Mouse (Mus musculus): ENCODE results near the gene Eef2k. TPM values are rescaled to one million over a fixed set of nuclear protein-coding genes. Genes with fewer than 3 reads are reported as not detected.

Gene Eef2k
- polyA plus RNA-seq, 1 experiment from 2014 or later = 32.2 TPM

DNA sequence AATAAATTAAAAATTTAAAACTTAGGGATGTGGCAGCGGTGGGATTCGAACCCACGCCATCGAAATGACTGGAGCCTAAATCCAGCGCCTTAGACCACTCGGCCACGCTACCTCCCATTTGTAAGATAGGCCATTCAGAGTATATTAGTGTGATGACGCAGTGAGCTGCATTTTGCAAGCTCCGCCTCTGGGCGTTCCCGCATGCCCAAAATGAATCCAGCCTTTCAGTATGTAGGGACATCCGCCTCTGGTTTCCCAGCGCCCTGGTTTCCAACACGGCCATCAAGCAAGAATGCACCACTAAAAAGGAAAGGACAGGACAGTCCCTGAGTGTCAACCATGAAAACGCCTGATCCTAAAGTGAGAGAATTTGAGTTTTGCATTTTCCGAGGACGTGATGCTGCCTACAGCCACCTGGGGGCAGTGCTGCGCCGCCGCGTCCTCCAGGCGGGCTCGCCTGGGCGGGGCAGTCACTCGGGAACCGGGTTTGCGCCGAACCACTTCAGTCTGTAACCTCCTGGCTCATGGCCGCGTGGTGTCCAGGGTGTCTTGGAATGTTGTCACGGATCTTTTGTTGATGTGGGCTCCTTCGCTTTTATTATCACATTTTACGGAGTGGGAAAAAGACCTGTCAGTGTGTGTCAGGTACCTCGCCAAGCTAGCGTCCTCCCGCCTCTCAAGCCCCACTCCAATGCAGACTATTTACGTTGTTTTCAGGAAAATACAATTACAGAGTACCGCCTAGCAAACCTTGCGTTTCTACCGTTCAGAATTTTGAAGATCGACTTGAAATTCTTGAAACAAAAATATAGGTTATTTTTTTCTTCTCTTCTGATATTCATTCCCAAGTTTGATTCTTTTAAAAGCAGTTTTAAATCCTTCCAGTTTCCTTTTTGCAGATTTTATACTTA, 6.9 kb upstream of the Eef2k start:
- Histone ChIP-seq H3K36me3 (ENCODE audit: inconsistent target) (no peaks in the 10 kb centered on the region), H3K79me2 (ENCODE audit: inconsistent target) (no peaks in the 10 kb centered on the region), H3K27ac (peak overlapping the region; percentile 72), H3K4me3 (ENCODE audit: inconsistent target) (peak overlapping the region; percentile 57)
- WGBS (ENCODE audit: missing documents) = 2% methylated on average over 41 of the region's 41 CpGs

DNA sequence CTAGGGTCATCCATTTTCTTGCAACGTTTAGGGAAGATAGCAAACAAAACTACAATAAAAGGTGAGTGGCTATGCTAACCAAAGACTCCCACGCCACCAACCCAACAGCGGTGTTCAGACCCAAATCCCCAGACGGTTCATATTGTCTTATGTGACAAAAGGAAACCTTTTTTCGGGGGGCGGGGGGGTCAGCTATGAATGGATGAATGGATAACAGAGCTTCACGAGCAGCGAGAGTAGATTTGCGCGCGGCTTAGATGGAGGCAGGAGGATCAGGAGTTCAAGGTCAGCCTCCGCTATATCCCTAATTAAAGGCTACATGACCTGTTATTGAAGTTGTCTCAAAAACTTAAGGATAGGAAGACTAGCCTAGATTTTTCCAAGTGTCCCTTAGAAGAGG, 6.3 kb upstream of the Eef2k start:
- 19% methylated on average over 12 of the region's 12 CpGs for WGBS (ENCODE audit: missing documents)
- Histone ChIP-seq H3K27ac (no peak overlapping the region), H3K79me2 (ENCODE audit: inconsistent target) (no peaks in the 10 kb centered on the region), H3K36me3 (ENCODE audit: inconsistent target) (no peaks in the 10 kb centered on the region), H3K4me3 (ENCODE audit: inconsistent target) (peak overlapping the region; percentile 57)

DNA sequence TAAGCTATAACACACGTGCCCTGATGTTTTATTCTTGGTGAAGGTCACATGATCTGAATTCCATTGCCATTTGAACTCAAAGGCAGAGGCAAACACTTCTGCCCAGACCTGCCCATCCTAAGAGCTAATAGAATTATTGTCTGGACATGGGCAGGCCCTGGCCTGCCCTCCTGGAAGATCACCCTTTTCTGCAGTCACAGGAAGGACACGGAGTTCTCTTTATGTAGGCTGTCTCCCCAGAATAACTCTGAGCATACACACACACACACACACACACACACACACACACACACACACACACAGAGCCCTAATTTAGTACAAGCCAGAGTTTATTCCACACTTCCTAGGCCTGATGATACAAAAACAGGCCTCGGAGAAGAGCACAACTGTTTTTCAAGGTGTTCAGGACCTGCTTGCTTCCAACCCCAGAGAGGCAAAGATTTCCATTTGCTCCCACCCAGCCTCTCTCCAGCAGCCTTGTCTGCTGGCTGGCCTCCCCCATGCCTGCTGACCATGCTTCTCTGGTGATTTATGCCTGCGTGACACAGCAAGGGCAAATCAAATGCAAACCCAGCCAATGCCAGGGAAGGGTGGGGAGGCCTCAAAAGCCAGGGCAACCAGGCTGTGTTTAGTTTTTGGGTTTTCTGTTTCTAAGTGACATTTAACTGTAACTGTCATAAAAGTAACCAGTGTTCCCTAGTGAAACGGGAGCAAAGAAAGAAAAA, 4.0 kb upstream of the Eef2k start:
- 71% methylated on average over 5 of the region's 5 CpGs for WGBS (ENCODE audit: missing documents)
- Histone ChIP-seq H3K4me3 (ENCODE audit: inconsistent target) (no peak overlapping the region), H3K36me3 (ENCODE audit: inconsistent target) (no peaks in the 10 kb centered on the region), H3K27ac (no peak overlapping the region), H3K79me2 (ENCODE audit: inconsistent target) (no peaks in the 10 kb centered on the region; the same call in 1 of the 2 replicates)

GRCm38 (mm10) chr7:120839786-120840185, 2.8 kb upstream of the Eef2k start:
- 100% methylated on average over 2 of the region's 2 CpGs for WGBS (ENCODE audit: missing documents)
- H3K36me3 ChIP-seq (ENCODE audit: inconsistent target) = no peaks in the 10 kb centered on the region
- no peak overlapping the region for H3K27ac ChIP-seq
- H3K79me2 ChIP-seq (ENCODE audit: inconsistent target) = no peaks in the 10 kb centered on the region; the same call in 1 of the 2 replicates
- no peak overlapping the region for H3K4me3 ChIP-seq (ENCODE audit: inconsistent target)

- Histone ChIP-seq H3K79me2 (ENCODE audit: inconsistent target) (no peaks in the 10 kb centered on the region; the same call in 1 of the 2 replicates), H3K36me3 (ENCODE audit: inconsistent target) (no peaks in the 10 kb centered on the region), H3K4me3 (ENCODE audit: inconsistent target) (peak overlapping the region; percentile 58), H3K27ac (peak overlapping the region; percentile 8; the same call in 1 of the 2 replicates)
- WGBS (ENCODE audit: missing documents) = 1% methylated on average over 39 of the region's 40 CpGs
Observed at GRCm38 (mm10) chr7:120843037-120843621, 498 bp downstream of the Eef2k start.

DNA sequence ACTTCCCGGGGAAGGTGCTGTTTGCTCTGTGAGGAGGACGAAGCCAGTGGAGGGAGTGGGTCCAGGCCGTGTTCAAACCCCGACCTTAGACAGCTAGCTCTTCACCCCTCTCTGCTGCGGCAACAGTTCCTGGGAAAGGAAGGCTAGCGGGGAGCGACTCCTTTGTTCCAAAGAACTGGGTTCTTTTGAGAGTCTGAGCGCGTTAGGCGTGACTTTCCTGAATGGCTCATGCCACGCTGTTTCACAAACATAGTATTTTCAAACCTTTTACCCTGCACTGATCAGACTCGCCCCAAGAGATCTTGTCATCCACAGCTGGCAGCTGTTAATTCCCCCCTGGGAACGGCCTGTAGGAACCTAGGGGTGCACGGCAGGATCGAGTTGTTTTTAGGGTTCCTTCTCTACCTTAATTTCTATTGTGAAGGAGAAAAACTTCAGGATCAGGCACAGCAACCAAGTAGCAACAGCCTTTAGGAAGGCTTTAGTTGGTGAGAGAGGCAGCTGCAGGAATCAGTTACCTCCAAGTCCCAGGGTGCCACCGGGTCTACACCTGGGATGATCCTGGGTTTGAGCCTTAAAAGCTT, 1.3 kb downstream of the Eef2k start:
- 16% methylated on average over 16 of the region's 16 CpGs for WGBS (ENCODE audit: missing documents)
- H3K36me3 ChIP-seq (ENCODE audit: inconsistent target) = no peaks in the 10 kb centered on the region
- H3K4me3 ChIP-seq (ENCODE audit: inconsistent target) = peak overlapping the region; percentile 58
- no peaks in the 10 kb centered on the region; the same call in 1 of the 2 replicates for H3K79me2 ChIP-seq (ENCODE audit: inconsistent target)
- H3K27ac ChIP-seq = peak overlapping the region; percentile 8; the same call in 1 of the 2 replicates

GRCm38 (mm10) chr7:120844689-120845088, 2.1 kb downstream of the Eef2k start:
- Histone ChIP-seq H3K27ac (no peak overlapping the region), H3K36me3 (ENCODE audit: inconsistent target) (no peaks in the 10 kb centered on the region), H3K4me3 (ENCODE audit: inconsistent target) (no peak overlapping the region), H3K79me2 (ENCODE audit: inconsistent target) (no peaks in the 10 kb centered on the region; the same call in 1 of the 2 replicates)
- 38% methylated on average over 8 of the region's 9 CpGs for WGBS (ENCODE audit: missing documents)

DNA sequence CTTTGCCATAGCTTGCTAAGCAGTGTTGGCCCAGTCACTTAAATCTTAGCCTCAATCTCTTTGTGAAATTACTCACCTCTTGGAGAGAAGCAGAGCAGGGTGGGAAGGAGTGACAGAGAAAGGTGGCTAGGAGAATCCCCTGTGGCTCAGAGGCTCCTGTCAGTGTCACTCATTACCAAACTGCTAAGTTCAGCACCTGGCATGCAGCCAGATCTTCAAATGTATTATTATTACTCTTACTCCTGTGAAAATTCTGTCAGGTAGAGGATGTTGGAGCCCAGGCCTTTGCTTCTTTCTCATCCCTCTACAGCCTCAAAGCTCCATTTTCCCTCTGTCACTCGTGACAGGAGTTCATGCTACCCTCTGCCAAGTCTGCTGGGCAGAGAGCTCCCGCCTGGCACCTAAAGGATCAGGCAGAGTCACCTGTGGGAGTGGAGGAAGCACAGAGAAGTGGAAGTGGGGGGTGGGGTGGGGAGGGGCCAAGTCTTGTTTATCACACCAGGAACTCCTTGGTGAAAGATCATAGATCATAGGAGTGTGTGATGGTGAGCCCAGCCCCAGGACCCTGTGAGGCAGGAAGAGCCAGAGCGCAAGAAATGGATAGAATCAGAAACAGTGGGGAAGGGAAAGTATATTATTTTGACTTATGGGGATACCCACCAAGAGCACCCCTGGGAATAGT, 6.3 kb downstream of the Eef2k start:
- Histone ChIP-seq H3K36me3 (ENCODE audit: inconsistent target) (no peaks in the 10 kb centered on the region), H3K4me3 (ENCODE audit: inconsistent target) (no peak overlapping the region), H3K27ac (no peak overlapping the region), H3K79me2 (ENCODE audit: inconsistent target) (no peaks in the 10 kb centered on the region; the same call in 1 of the 2 replicates)
- 80% methylated on average over 2 of the region's 3 CpGs for WGBS (ENCODE audit: missing documents)

DNA sequence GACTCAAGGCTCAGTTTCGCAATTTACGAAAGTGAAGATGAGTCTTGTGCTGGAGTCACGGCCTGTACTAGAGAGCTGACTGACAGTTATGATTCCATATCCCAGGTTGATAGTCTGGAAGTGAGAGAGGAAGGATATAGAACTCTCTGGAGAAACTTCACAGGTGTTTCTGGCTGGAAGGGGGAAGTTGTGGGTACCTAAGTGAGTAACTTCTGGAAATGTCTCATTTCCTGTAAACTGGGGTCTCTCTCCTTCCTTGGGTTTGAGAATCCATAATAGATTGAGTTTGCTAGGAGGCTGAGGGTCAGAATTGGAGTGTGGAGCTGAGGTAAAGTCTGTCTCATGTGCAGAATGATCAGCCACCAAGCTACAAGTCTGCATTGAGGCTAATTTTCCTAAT, 7.5 kb downstream of the Eef2k start:
- Histone ChIP-seq H3K36me3 (ENCODE audit: inconsistent target) (no peaks in the 10 kb centered on the region), H3K27ac (no peak overlapping the region)
- 71% methylated on average over 3 of the region's 3 CpGs for WGBS (ENCODE audit: missing documents)

GRCm38 (mm10) chr7:120859854-120860253, 17.2 kb downstream of the Eef2k start:
- no peaks in the 10 kb centered on the region for H3K36me3 ChIP-seq (ENCODE audit: inconsistent target)
- no peak overlapping the region for H3K4me3 ChIP-seq (ENCODE audit: inconsistent target)
- H3K79me2 ChIP-seq (ENCODE audit: inconsistent target) = no peaks in the 10 kb centered on the region; the same call in 1 of the 2 replicates
- H3K27ac ChIP-seq = no peak overlapping the region
- WGBS (ENCODE audit: missing documents) = 59% methylated on average over 11 of the region's 11 CpGs

More for the DNA sequence above, 7.5 kb downstream of the Eef2k start:
- H3K79me2 ChIP-seq (ENCODE audit: inconsistent target) = no peaks in the 10 kb centered on the region; the same call in 1 of the 2 replicates
- no peak overlapping the region for H3K4me3 ChIP-seq (ENCODE audit: inconsistent target)

DNA sequence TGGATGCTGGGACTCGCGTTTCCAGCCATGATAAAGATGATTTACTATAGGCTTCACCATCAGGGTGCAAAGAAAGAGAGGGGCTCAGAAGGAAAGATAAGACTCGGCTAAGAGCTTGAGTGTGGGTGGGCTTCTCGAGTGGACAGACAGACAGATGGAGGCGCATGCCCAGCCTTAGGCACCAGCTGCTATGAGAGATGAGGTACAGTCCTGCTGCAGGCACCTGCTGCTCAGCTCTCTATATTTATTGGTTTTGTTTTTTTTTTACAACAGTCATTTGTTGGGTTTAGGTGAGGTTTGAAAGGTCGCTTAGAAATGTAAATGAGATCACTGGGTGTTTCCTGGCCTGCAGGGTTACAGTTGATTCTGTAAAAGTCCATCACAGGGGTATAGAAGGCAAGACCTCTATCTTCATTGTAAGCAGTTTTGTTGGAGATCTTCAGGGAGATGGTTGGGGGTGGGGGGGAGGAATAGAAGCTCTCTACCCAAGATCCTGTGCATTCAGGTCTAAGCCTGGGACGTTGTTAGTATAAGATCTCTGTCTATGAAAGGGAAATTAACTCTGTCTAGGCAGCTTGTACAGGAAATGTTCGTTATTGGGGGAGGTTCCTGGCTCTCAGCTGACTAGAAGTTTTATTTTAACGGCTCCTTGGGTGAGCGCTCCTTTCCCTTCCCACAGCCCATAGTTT, 18.3 kb downstream of the Eef2k start:
- Histone ChIP-seq H3K79me2 (ENCODE audit: inconsistent target) (no peaks in the 10 kb centered on the region; the same call in 1 of the 2 replicates), H3K4me3 (ENCODE audit: inconsistent target) (no peak overlapping the region), H3K27ac (no peak overlapping the region), H3K36me3 (ENCODE audit: inconsistent target) (no peaks in the 10 kb centered on the region)
- 40% methylated on average over 10 of the region's 10 CpGs for WGBS (ENCODE audit: missing documents)

- 31% methylated on average over 2 of the region's 2 CpGs for WGBS (ENCODE audit: missing documents)
Observed at GRCm38 (mm10) chr7:120861488-120862047, 18.9 kb downstream of the Eef2k start.

GRCm38 (mm10) chr7:120862196-120862595, 19.6 kb downstream of the Eef2k start:
- Histone ChIP-seq H3K4me3 (ENCODE audit: inconsistent target) (no peak overlapping the region), H3K36me3 (ENCODE audit: inconsistent target) (no peaks in the 10 kb centered on the region), H3K79me2 (ENCODE audit: inconsistent target) (no peaks in the 10 kb centered on the region; the same call in 1 of the 2 replicates), H3K27ac (no peak overlapping the region)
- WGBS (ENCODE audit: missing documents) = 83% methylated on average over 3 of the region's 3 CpGs

More at GRCm38 (mm10) chr7:120861488-120862047, 18.9 kb downstream of the Eef2k start:
- Histone ChIP-seq H3K79me2 (ENCODE audit: inconsistent target) (no peaks in the 10 kb centered on the region; the same call in 1 of the 2 replicates), H3K4me3 (ENCODE audit: inconsistent target) (no peak overlapping the region), H3K36me3 (ENCODE audit: inconsistent target) (no peaks in the 10 kb centered on the region), H3K27ac (no peak overlapping the region)
